Mouse (Mus musculus) myocyte (in vitro differentiated cells): ENCODE data around the gene Scd2. TPM values are rescaled to one million over a fixed set of nuclear protein-coding genes. Genes with fewer than 3 reads are reported as not detected.

Experiments used
- H3K27me3 ChIP-seq: one replicate; pipeline ENCODE4 v1.6.1; 2011; ENCODE audit not compliant: control insufficient read depth, insufficient read depth, insufficient read length
- H3K36me3 ChIP-seq: one replicate; pipeline ENCODE4 v1.6.1; 2011; ENCODE audit not compliant: control insufficient read depth, insufficient read depth
- H3K4me2 ChIP-seq: one replicate; pipeline ENCODE4 v1.6.1; 2011; ENCODE audit warnings: low read depth, control low read depth
- H3K4me3 ChIP-seq: one replicate; pipeline ENCODE4 v1.5.1; 2011; ENCODE audit warnings: mild to moderate bottlenecking, control low read depth, moderate library complexity
- H3K79me2 ChIP-seq: one replicate; pipeline ENCODE4 v1.6.1; 2011; ENCODE audit not compliant: control insufficient read depth, insufficient read depth
- H3ac ChIP-seq: one replicate; pipeline ENCODE4 v1.6.1; 2011; ENCODE audit not compliant: control insufficient read depth, insufficient read length
- CEBPB ChIP-seq: IDR thresholded peaks from 2 replicates; pipeline ENCODE4 v1.6.1; 2011; ENCODE audit warnings: mild to moderate bottlenecking, moderate library complexity; ENCODE audit not compliant: poor library complexity, insufficient read depth, severe bottlenecking
- E2F4 ChIP-seq: IDR thresholded peaks from one replicate; pipeline ENCODE4 v1.6.1; 2011; ENCODE audit warnings: mild to moderate bottlenecking, control low read depth, moderate library complexity; ENCODE audit not compliant: insufficient read depth
- MAX ChIP-seq: IDR thresholded peaks from one replicate; pipeline ENCODE4 v1.6.1; 2011; ENCODE audit warnings: low read depth, mild to moderate bottlenecking, control low read depth
- MYOD1 ChIP-seq, 3 experiments: IDR thresholded peaks; one replicate each; pipeline ENCODE4 v1.6.1; 2011; ENCODE audit warnings: control low read depth in 2 of 3, low read depth in 2 of 3, mild to moderate bottlenecking in 2 of 3, moderate library complexity in 1 of 3; ENCODE audit not compliant: insufficient read length in 2 of 3, control insufficient read depth in 1 of 3
- MYOG ChIP-seq, 3 experiments: IDR thresholded peaks; one replicate each; pipeline ENCODE4 v1.6.1; 2011; ENCODE audit warnings: control low read depth in 2 of 3, low read depth in 2 of 3, mild to moderate bottlenecking in 2 of 3; ENCODE audit not compliant: insufficient read length in 2 of 3, control insufficient read depth in 1 of 3, insufficient read depth in 1 of 3
- POLR2A ChIP-seq: IDR thresholded peaks from one replicate; pipeline ENCODE4 v1.6.1; 2011; ENCODE audit warnings: low read depth, mild to moderate bottlenecking, control low read depth, moderate library complexity; ENCODE audit not compliant: insufficient read length
- POLR2AphosphoS2 ChIP-seq: IDR thresholded peaks from one replicate; pipeline ENCODE4 v1.6.1; 2011; ENCODE audit warnings: low read depth, control low read depth; ENCODE audit not compliant: insufficient read length
- REST ChIP-seq: IDR thresholded peaks from one replicate; pipeline ENCODE4 v1.6.1; 2011; ENCODE audit warnings: mild to moderate bottlenecking, control low read depth, moderate library complexity; ENCODE audit not compliant: insufficient read depth, insufficient read length
- SRF ChIP-seq: IDR thresholded peaks from one replicate; pipeline ENCODE4 v1.6.1; 2011; ENCODE audit warnings: low read depth; ENCODE audit not compliant: control insufficient read depth, insufficient read length
- TCF12 ChIP-seq: IDR thresholded peaks from one replicate; pipeline ENCODE4 v1.6.1; 2011; ENCODE audit warnings: mild to moderate bottlenecking, control low read depth; ENCODE audit not compliant: poor library complexity, insufficient read depth, severe bottlenecking
- TCF3 ChIP-seq: IDR thresholded peaks from one replicate; pipeline ENCODE4 v1.6.1; 2011; ENCODE audit warnings: low read depth, control low read depth; ENCODE audit not compliant: insufficient read length
- USF1 ChIP-seq: IDR thresholded peaks from one replicate; pipeline ENCODE4 v1.6.1; 2011; ENCODE audit warnings: low read depth, mild to moderate bottlenecking, control low read depth, moderate library complexity
- polyA plus RNA-seq: library from polyadenylated mRNA; unstranded; fragments of >200 nt; fragmentation: generic; extraction: Trizol; gene quantifications from one replicate; pipeline ENCODE4 v1.2.1, GENCODE M21; 2012; ENCODE audit warnings: missing spikeins

Scd2 gene
- polyA plus RNA-seq, 1 experiment = 868 TPM

- TF ChIP-seq TCF12 = no peak
- no peak for TF ChIP-seq E2F4
- no peak for TF ChIP-seq POLR2A
- TF ChIP-seq MYOG (IDR thresholded peaks at IDR 0.05; ENCODE audit: control insufficient read depth in 1 of 3, insufficient read depth in 1 of 3, insufficient read length in 2 of 3, low read depth in 2 of 3) = no peak
- no peak for TF ChIP-seq TCF3
- TF ChIP-seq USF1 = no peak
- no peak for TF ChIP-seq POLR2AphosphoS2
- TF ChIP-seq MAX = no peak
- no peak for TF ChIP-seq SRF
- no peak for TF ChIP-seq CEBPB
- TF ChIP-seq REST = no peak
- TF ChIP-seq MYOD1 (IDR thresholded peaks at IDR 0.05; ENCODE audit: control insufficient read depth in 1 of 3, insufficient read length in 2 of 3, low read depth in 2 of 3) = no peak
- H3K36me3 ChIP-seq = no peaks in the 10 kb centered on the region
- no peak overlapping the region for H3K4me2 ChIP-seq
- no peaks in the 10 kb centered on the region for H3K27me3 ChIP-seq
- no peak overlapping the region for H3ac ChIP-seq
- H3K4me3 ChIP-seq = no peak overlapping the region
- H3K79me2 ChIP-seq = no peaks in the 10 kb centered on the region
These were observed 5.9 kb upstream of the Scd2 start for GRCm38 (mm10) chr19:44287415-44288110.

GRCm38 (mm10) chr19:44292083-44292482, 1.4 kb upstream of the Scd2 start:
- peaks cover 23% of the 10 kb centered on the region for H3K36me3 ChIP-seq
- no peak for TF ChIP-seq MAX
- no peak for TF ChIP-seq E2F4
- TF ChIP-seq CEBPB = no peak
- no peak for TF ChIP-seq POLR2A
- TF ChIP-seq MYOD1 (IDR thresholded peaks at IDR 0.05; ENCODE audit: control insufficient read depth in 1 of 3, insufficient read length in 2 of 3, low read depth in 2 of 3) = no peak
- peak overlapping the region; percentile 100 for H3K4me3 ChIP-seq
- no peak overlapping the region for H3ac ChIP-seq
- H3K27me3 ChIP-seq = no peaks in the 10 kb centered on the region
- H3K79me2 ChIP-seq = peaks cover 32% of the 10 kb centered on the region
- H3K4me2 ChIP-seq = peak overlapping the region; percentile 98

- no peaks in the 10 kb centered on the region for H3K27me3 ChIP-seq
- H3K36me3 ChIP-seq = peaks cover 27% of the 10 kb centered on the region
- no peak overlapping the region for H3ac ChIP-seq
- peak overlapping the region; percentile 98 for H3K4me2 ChIP-seq
- H3K79me2 ChIP-seq = peaks cover 36% of the 10 kb centered on the region
- TF ChIP-seq MYOD1 (IDR thresholded peaks at IDR 0.05; ENCODE audit: control insufficient read depth in 1 of 3, insufficient read length in 2 of 3, low read depth in 2 of 3) = peak in 1 of 3 experiments; percentile 27
- peak in 1 of 3 experiments; percentile 41 for TF ChIP-seq MYOG (IDR thresholded peaks at IDR 0.05; ENCODE audit: control insufficient read depth in 1 of 3, insufficient read depth in 1 of 3, insufficient read length in 2 of 3, low read depth in 2 of 3)
- no peak for TF ChIP-seq CEBPB
- peak overlapping the region; percentile 100 for H3K4me3 ChIP-seq
These were observed 991 bp upstream of the Scd2 start for GRCm38 (mm10) chr19:44292483-44292882.

GRCm38 (mm10) chr19:44293769-44294551, 486 bp downstream of the Scd2 start:
- peak overlapping the region; percentile 98 for H3K4me2 ChIP-seq
- H3ac ChIP-seq = peak overlapping the region; percentile 66
- H3K79me2 ChIP-seq = peaks cover 51% of the 10 kb centered on the region
- H3K4me3 ChIP-seq = peak overlapping the region; percentile 100
- H3K36me3 ChIP-seq = peaks cover 42% of the 10 kb centered on the region
- H3K27me3 ChIP-seq = no peaks in the 10 kb centered on the region
- TF ChIP-seq E2F4 (no peak), TCF12 (no peak), TCF3 (no peak), REST (peak; percentile 40), MYOD1 (IDR thresholded peaks at IDR 0.05; ENCODE audit: control insufficient read depth in 1 of 3, insufficient read length in 2 of 3, low read depth in 2 of 3) (peak in 1 of 3 experiments; percentile 8), POLR2AphosphoS2 (peak; percentile 98), MYOG (IDR thresholded peaks at IDR 0.05; ENCODE audit: control insufficient read depth in 1 of 3, insufficient read depth in 1 of 3, insufficient read length in 2 of 3, low read depth in 2 of 3) (no peak), USF1 (no peak), POLR2A (peak; percentile 97), MAX (no peak), CEBPB (no peak), SRF (peak; percentile 68)

GRCm38 (mm10) chr19:44294588-44295041, 1.1 kb downstream of the Scd2 start:
- Histone ChIP-seq H3ac (peak overlapping the region; percentile 66), H3K27me3 (no peaks in the 10 kb centered on the region), H3K79me2 (peaks cover 57% of the 10 kb centered on the region), H3K4me3 (peak overlapping the region; percentile 100), H3K36me3 (peaks cover 47% of the 10 kb centered on the region), H3K4me2 (peak overlapping the region; percentile 99)
- TF ChIP-seq E2F4 (no peak), POLR2A (peak; percentile 73), TCF3 (no peak), SRF (no peak), REST (no peak), USF1 (no peak), CEBPB (no peak), POLR2AphosphoS2 (peak; percentile 82), MYOD1 (IDR thresholded peaks at IDR 0.05; ENCODE audit: control insufficient read depth in 1 of 3, insufficient read length in 2 of 3, low read depth in 2 of 3) (peak in 1 of 3 experiments; percentile 13)
